Mouse (Mus musculus) hindbrain, embryonic 12.5 days (tissue): ENCODE measurements around the gene Gkap1. TPM values are rescaled to one million over a fixed set of nuclear protein-coding genes. Genes with fewer than 3 reads are reported as not detected.

ENCODE experiments used
- ATAC-seq: fragments of 200-750 bp; cut with Nextera tagmentation; 2 replicates; pipeline ENCODE4 v1.8.0; 2017; ENCODE audit warnings: moderate TSS enrichment; ENCODE audit not compliant: low FRiP score
- H3K27ac ChIP-seq: fragments of 300-500 bp; sonication (generic); 2 replicates; pipeline ENCODE4 v1.5.1; 2016; ENCODE audit warnings: mild to moderate bottlenecking
- H3K27me3 ChIP-seq: fragments of 300-500 bp; sonication (generic); 2 replicates; pipeline ENCODE4 v1.6.1; 2016; ENCODE audit warnings: mild to moderate bottlenecking
- H3K36me3 ChIP-seq: fragments of 300-500 bp; sonication (generic); 2 replicates; pipeline ENCODE4 v1.6.1; 2016; ENCODE audit warnings: mild to moderate bottlenecking
- H3K4me1 ChIP-seq: fragments of 300-500 bp; sonication (generic); 2 replicates; pipeline ENCODE4 v1.6.1; 2016
- H3K4me2 ChIP-seq: fragments of 300-500 bp; sonication (generic); replicated peaks from 2 replicates; pipeline ENCODE4 v1.6.1; 2016; ENCODE audit warnings: mild to moderate bottlenecking
- H3K4me3 ChIP-seq: fragments of 300-500 bp; sonication (generic); 2 replicates; pipeline ENCODE4 v1.5.1; 2016; ENCODE audit warnings: mild to moderate bottlenecking
- H3K9ac ChIP-seq: fragments of 300-500 bp; sonication (generic); 2 replicates; pipeline ENCODE4 v1.6.1; 2016; ENCODE audit warnings: mild to moderate bottlenecking, moderate library complexity
- H3K9me3 ChIP-seq: fragments of 300-500 bp; sonication (generic); replicated peaks from 2 replicates; pipeline ENCODE4 v1.6.1; 2016; ENCODE audit warnings: mild to moderate bottlenecking
- WGBS: fragments of 180-500 bp; shearing (Covaris S2); methylation state at CpG from one replicate; pipeline ENCODE4 v1.1.7; 2016; 5-methylcytosine and 5-hydroxymethylcytosine counted together
- microRNA-seq: library from miRNA; unstranded; fragments of <30 nt; microRNA quantifications from one replicate; pipeline ENCODE4, GENCODE M21; 2017
- polyA plus RNA-seq: library from polyadenylated mRNA; unstranded; fragments of >200 nt; fragmentation: Nextera tagmentation; extraction: Ambion mirVana; gene quantifications from 2 replicates; pipeline ENCODE4 v1.2.1, GENCODE M21; 2016

Gene Gkap1
- polyA plus RNA-seq, 1 experiment from 2014 or later: 44.0 TPM

DNA sequence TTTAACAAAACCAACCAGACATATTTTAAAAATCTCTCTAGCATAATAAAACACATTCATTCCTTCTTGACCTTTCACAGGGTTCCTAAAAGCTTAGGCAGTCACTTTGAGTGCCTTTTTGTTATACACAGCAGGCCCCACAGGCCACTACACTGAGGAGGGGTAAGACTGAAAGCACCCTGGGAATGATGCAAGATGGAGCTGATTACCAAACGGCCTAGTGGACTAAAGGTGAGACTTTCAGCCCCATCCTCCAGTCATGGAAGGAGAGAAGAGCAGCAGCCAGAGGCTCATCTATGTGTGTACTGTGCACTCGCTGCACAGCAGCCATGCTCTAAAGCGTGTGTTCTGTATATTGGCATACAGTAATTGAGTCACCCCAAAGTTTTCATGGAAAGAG, 80.6 kb downstream of the Gkap1 start:
- Histone ChIP-seq H3K27ac (no peak overlapping the region), H3K27me3 (no peaks in the 10 kb centered on the region), H3K4me2 (no peak overlapping the region), H3K9me3 (no peaks in the 10 kb centered on the region), H3K4me3 (no peak overlapping the region), H3K9ac (no peak overlapping the region), H3K4me1 (0 out of 2 replicates have a peak, but pooled peaks cover 4% of the 10 kb centered on the region), H3K36me3 (peaks cover 49% of the 10 kb centered on the region)
- WGBS: 87% methylated on average over 3 of the region's 3 CpGs
- no peak for ATAC-seq

DNA sequence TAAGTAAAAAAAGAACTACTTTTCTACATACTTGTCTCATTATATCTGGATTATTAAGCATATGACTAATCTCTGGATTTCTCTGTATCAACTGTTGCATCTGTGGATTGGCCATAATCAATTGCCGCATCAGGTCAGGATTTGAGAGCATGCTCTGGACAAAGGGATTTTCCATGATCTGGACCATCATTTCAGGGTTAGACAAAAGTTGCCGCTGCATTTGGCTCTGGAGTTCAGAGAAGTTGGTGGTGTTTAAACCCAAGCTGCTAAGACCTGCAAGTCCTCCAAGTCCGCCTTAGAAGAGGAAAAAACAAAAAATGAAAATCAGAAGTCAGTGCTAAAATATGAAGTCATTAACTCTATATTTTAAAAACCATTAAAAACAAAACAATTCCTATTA, 82.3 kb downstream of the Gkap1 start:
- H3K4me3 ChIP-seq: no peak overlapping the region
- H3K36me3 ChIP-seq: peaks cover 56% of the 10 kb centered on the region
- no peak for ATAC-seq
- H3K9me3 ChIP-seq: no peaks in the 10 kb centered on the region
- H3K27me3 ChIP-seq: no peaks in the 10 kb centered on the region
- no peak overlapping the region for H3K27ac ChIP-seq
- no peak overlapping the region for H3K4me2 ChIP-seq
- 98% methylated on average over 3 of the region's 3 CpGs for whole genome bisulfite sequencing
- no peak overlapping the region for H3K9ac ChIP-seq
- no peaks in the 10 kb centered on the region for H3K4me1 ChIP-seq

DNA sequence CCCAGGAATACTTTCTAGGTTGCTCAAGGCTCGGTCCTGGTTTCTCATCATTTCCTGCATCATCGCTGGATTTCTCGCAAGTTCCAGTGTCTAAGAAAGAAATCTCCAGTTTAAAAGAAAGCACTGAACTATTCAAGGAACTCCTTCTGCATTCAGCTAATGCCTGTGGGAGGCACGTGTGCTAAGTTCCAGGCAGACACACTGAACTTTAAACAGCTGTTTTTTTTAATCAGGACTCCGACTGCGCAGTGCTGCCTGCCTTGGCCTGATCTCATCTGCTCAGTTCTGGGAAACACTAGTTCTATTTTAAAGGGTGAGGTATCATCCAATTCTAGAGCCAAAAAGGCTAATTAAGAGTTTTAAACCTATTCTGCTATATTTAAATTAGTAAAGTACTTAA, 83.4 kb downstream of the Gkap1 start:
- H3K36me3 ChIP-seq: peaks cover 49% of the 10 kb centered on the region
- H3K27ac ChIP-seq: no peak overlapping the region

DNA sequence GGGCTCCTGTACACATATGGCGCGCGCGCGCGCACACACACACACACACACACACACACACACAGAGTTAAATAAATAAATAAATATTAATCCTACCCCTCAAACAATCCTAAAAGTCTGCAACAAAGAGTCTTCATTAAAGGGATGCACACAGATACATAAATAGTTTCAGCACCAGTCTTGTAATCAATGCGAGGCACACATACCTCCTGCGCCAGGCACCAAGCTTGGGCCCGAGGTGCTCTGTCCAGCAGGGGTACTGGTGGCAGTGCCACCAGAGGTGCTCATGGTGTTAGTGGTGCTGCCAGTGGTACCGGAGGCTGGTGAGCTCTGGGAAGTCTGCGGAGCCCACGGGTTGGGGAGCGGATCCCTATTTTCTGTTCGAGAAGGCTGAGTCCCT, 84.0 kb downstream of the Gkap1 start:
- Histone ChIP-seq H3K9ac (no peak overlapping the region), H3K27me3 (no peaks in the 10 kb centered on the region), H3K4me3 (no peak overlapping the region), H3K4me1 (no peaks in the 10 kb centered on the region), H3K9me3 (no peaks in the 10 kb centered on the region), H3K36me3 (peaks cover 53% of the 10 kb centered on the region), H3K27ac (no peak overlapping the region), H3K4me2 (no peak overlapping the region)
- no peak for ATAC-seq
- WGBS: 97% methylated on average over 14 of the region's 14 CpGs

More for the DNA sequence above, 83.4 kb downstream of the Gkap1 start:
- 93% methylated on average over 6 of the region's 6 CpGs for WGBS
- no peaks in the 10 kb centered on the region for H3K9me3 ChIP-seq
- no peak for ATAC-seq
- no peak overlapping the region for H3K4me2 ChIP-seq
- H3K4me3 ChIP-seq: no peak overlapping the region
- H3K4me1 ChIP-seq: no peaks in the 10 kb centered on the region
- no peak overlapping the region for H3K9ac ChIP-seq
- no peaks in the 10 kb centered on the region for H3K27me3 ChIP-seq

DNA sequence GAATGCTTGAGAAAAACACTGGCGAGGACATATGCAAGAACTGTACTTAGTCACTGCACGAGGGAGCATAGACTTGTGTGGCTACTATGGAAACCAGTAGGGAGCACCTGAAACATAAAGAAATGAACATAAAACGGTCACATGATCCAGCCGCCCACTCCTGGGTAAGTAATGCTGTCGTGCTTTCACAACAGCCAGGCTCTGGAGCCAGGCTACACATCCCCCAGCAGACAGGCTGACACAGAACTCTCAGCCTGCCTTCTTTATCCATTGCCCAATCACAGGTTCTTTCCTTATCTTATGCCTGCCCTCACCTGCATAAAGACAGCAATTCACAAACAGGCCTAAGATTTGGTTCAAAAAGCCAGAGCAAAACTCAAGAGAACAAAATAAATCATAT, 86.0 kb downstream of the Gkap1 start:
- Histone ChIP-seq H3K9me3 (no peaks in the 10 kb centered on the region), H3K4me3 (no peak overlapping the region), H3K4me1 (no peaks in the 10 kb centered on the region), H3K27me3 (no peaks in the 10 kb centered on the region), H3K27ac (no peak overlapping the region), H3K36me3 (peaks cover 44% of the 10 kb centered on the region), H3K4me2 (no peak overlapping the region), H3K9ac (no peak overlapping the region)
- WGBS: 87% methylated on average over 5 of the region's 5 CpGs
- no peak for ATAC-seq

DNA sequence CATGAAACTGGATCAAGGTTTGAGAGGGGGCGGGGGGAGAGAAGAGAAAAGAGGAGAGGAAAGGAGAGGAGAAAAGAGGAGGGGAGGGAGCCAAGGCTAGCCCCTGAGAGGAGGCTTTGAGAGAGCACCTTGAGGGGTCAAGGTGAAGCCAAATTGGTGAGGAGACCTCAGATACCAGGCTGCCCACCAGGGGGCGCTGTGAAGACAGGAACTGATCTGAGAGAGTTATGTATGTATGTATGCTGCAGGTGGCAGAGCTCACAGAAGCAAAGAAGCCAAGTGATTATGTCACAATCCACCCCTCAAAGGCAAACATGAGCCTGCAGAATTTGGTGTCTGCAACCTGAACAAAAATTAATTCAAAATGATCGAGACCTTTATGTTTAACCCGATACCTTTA, 87.1 kb downstream of the Gkap1 start:
- no peak; the same call in 1 of the 2 replicates for ATAC-seq
- H3K36me3 ChIP-seq: peaks cover 44% of the 10 kb centered on the region
- WGBS: 63% methylated on average over 4 of the region's 4 CpGs

DNA sequence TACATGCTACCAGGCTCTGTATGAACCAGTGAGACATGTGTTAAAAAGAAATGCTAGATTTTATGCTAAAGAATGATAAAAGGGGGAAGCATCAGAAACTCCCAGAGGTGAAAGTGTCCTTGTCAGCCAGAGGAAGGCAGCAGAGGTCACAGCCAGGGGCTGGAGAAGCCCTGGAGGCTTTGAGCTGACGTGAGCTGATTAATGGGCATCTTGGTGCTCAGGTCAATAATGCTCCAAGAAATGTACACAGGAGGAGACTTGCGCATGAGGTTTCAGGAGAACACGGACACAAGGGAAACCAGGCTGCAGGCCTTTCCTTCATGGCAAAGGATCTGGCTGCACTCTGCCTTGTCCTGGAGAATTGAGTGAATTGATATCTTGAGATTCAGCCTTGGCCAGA, 87.7 kb downstream of the Gkap1 start:
- no peak overlapping the region for H3K4me2 ChIP-seq
- ATAC-seq: no peak
- no peaks in the 10 kb centered on the region for H3K9me3 ChIP-seq
- peaks cover 45% of the 10 kb centered on the region for H3K36me3 ChIP-seq
- H3K27me3 ChIP-seq: no peaks in the 10 kb centered on the region
- no peak overlapping the region for H3K9ac ChIP-seq
- 81% methylated on average over 3 of the region's 3 CpGs for WGBS
- H3K4me3 ChIP-seq: no peak overlapping the region
- no peaks in the 10 kb centered on the region for H3K4me1 ChIP-seq
- H3K27ac ChIP-seq: no peak overlapping the region

More for the DNA sequence above, 87.1 kb downstream of the Gkap1 start:
- no peaks in the 10 kb centered on the region for H3K27me3 ChIP-seq
- H3K9ac ChIP-seq: no peak overlapping the region
- no peaks in the 10 kb centered on the region for H3K4me1 ChIP-seq
- H3K4me3 ChIP-seq: no peak overlapping the region
- no peak overlapping the region for H3K4me2 ChIP-seq
- no peaks in the 10 kb centered on the region for H3K9me3 ChIP-seq
- H3K27ac ChIP-seq: no peak overlapping the region

DNA sequence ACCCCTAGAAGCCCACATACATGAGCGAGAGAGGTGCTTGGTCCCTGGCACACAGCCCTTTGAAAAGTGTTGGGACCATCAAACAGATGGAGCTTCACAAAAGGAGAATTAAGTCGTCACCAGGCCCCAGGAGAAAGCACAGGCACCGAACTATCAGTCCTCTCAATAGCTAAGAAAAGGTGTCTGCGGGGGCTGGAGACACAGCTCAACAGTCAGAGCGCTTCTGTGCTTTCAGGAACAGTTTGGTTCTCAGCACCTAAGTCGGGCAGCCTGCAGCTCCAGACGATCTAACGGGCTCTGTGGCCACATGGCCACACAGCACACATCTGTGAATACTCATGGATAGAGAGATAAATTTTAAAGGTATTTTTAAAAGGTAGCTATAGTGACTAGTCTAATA, 89.2 kb downstream of the Gkap1 start:
- no peak for ATAC-seq
- H3K9me3 ChIP-seq: no peaks in the 10 kb centered on the region
- H3K4me3 ChIP-seq: no peak overlapping the region
- no peak overlapping the region for H3K9ac ChIP-seq
- no peaks in the 10 kb centered on the region for H3K27me3 ChIP-seq
- H3K4me2 ChIP-seq: no peak overlapping the region
- no peaks in the 10 kb centered on the region for H3K4me1 ChIP-seq
- no peak overlapping the region for H3K27ac ChIP-seq
- H3K36me3 ChIP-seq: peaks cover 41% of the 10 kb centered on the region
- WGBS: 89% methylated on average over 8 of the region's 8 CpGs

DNA sequence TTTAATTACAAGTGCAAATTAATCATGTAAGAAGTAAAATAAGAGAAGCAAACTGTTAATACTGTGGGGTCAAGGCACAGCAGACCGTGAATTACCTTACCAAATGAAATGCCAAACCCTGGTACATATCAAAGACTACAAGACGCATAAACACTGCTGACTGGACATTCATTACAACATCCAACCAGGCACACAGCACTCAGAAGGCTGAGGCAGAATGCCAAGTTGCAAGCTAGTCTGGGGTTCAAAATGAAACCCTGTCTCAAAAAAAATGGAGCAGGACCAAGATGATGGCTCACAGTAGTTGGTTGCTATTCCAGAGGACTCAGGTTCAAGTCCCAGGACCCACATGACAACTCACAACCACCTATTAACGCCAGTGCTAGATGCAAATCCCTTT, 91.4 kb downstream of the Gkap1 start:
- Histone ChIP-seq H3K27me3 (no peaks in the 10 kb centered on the region), H3K9me3 (no peaks in the 10 kb centered on the region), H3K36me3 (peaks cover 43% of the 10 kb centered on the region), H3K9ac (no peak overlapping the region), H3K4me2 (no peak overlapping the region), H3K4me1 (no peaks in the 10 kb centered on the region), H3K4me3 (no peak overlapping the region), H3K27ac (no peak overlapping the region)
- WGBS: 93% methylated on average over 3 of the region's 3 CpGs
- ATAC-seq: no peak

Small RNA genes lying within 50 kb of the gene (microRNA-seq; reads per million reads assigned to microRNA genes)
- not detected for gene Mir6369

Other genes with a start within 250 kb of the Gkap1 start
- 5.8 and 6.3 TPM in 2 replicates for gene Klhl3, start 162.1 kb downstream of the Gkap1 start, polyA plus RNA-seq
- 55.5 and 57.3 TPM in 2 replicates for gene Hnrnpa0, start 147.1 kb downstream of the Gkap1 start, polyA plus RNA-seq
- 62.0 and 68.1 TPM in 2 replicates for gene Idnk, start 118.0 kb downstream of the Gkap1 start, polyA plus RNA-seq
- gene Ubqln1, start 60.0 kb downstream of the Gkap1 start, polyA plus RNA-seq: 161 and 169 TPM in 2 replicates
- 2.4 and 2.5 TPM in 2 replicates for gene Kif27, start 83.4 kb upstream of the Gkap1 start, polyA plus RNA-seq
- gene 2210016F16Rik, start 109.5 kb upstream of the Gkap1 start, polyA plus RNA-seq: 24.1 and 27.3 TPM in 2 replicates
- 29.6 and 32.1 TPM in 2 replicates for gene Rmi1, start 126.5 kb upstream of the Gkap1 start, polyA plus RNA-seq
- 1,934 and 2,030 TPM in 2 replicates for gene Hnrnpk, start 127.6 kb upstream of the Gkap1 start, polyA plus RNA-seq